10 mouse cellular contexts compared by ENCODE assay signal in genomic region chr8:46777760-46778460, GRCm38 (mm10). TPM values are rescaled to one million over a fixed set of nuclear protein-coding genes. Genes with fewer than 3 reads are reported as not detected.
DNase-seq lines count a peak whose midpoint lies in the region; ATAC-seq and TF ChIP-seq lines count a peak whose summit lies in the region.
"Had no signal": no experiment of that assay in that cellular context is flagged by ENCODE, and none has a peak within 500 bp of the region (broad histone marks: within the 10 kb centered on the region; RNA-seq: fewer than 3 reads in every experiment).

No protein-coding gene starts in this region.

- TF ChIP-seq RAD21 in MEL (IDR thresholded peaks at IDR 0.05; ENCODE audit: low read depth, low read length), result no peak

- H3K9ac ChIP-seq in MEL (ENCODE audit: control insufficient read depth, low read depth, low read length, poor library complexity, severe bottlenecking), result no peak overlapping the region
- no peak overlapping the region for H3K9ac ChIP-seq in heart, postnatal 0 days (replicated peaks; ENCODE audit: low read depth, low read length)
- no peak overlapping the region for H3K9ac ChIP-seq in hindbrain, embryonic 16.5 days (ENCODE audit: low read depth, low read length)
- H3K9ac ChIP-seq: heart, embryonic 13.5 days; limb, embryonic 12.5 days had no signal

- no peak for TF ChIP-seq CTCF in MEL (IDR thresholded peaks at IDR 0.05 in 2 of 3, conservative IDR thresholded peaks at IDR 0.05 in 1 of 3; ENCODE audit: control insufficient read depth in 1 of 3, insufficient read depth in 1 of 3, low read depth in 2 of 3, low read length in 3 of 3, poor library complexity in 1 of 3, severe bottlenecking in 1 of 3)
- TF ChIP-seq CTCF in heart, postnatal 0 days (IDR thresholded peaks at IDR 0.05; ENCODE audit: low read depth), result no peak
- TF ChIP-seq CTCF in lung, adult 2 months (IDR thresholded peaks at IDR 0.05; ENCODE audit: insufficient read depth, low read length), result no peak

- no peak for TF ChIP-seq POLR2A in MEL (IDR thresholded peaks at IDR 0.05; ENCODE audit: control insufficient read depth in 1 of 2, insufficient read depth in 1 of 2, low read depth in 1 of 2, low read length in 2 of 2, poor library complexity in 1 of 2)
- TF ChIP-seq POLR2A in lung, adult 2 months (IDR thresholded peaks at IDR 0.05; ENCODE audit: borderline replicate concordance, extremely low read depth, low read depth, low read length), result 0 out of 2 replicates have a peak, but pooled peaks have one; percentile 26

- H3K27ac ChIP-seq in MEL (ENCODE audit: control insufficient read depth, low read depth, low read length), result no peak overlapping the region
- H3K27ac ChIP-seq in heart, postnatal 0 days (ENCODE audit: low read depth), result no peak overlapping the region
- no peak overlapping the region for H3K27ac ChIP-seq in embryonic facial prominence, embryonic 10.5 days (replicated peaks)
- no peak overlapping the region for H3K27ac ChIP-seq in hindbrain, embryonic 16.5 days (ENCODE audit: low read depth, low read length)
- H3K27ac ChIP-seq: heart, embryonic 13.5 days; limb, embryonic 12.5 days had no signal

- H3K4me2 ChIP-seq in heart, postnatal 0 days (ENCODE audit: low read depth, low read length), result no peak overlapping the region
- no peak overlapping the region for H3K4me2 ChIP-seq in hindbrain, embryonic 16.5 days (ENCODE audit: low read length)
- H3K4me2 ChIP-seq: heart, embryonic 13.5 days; limb, embryonic 12.5 days had no signal

- no peak for TF ChIP-seq EP300 in MEL (IDR thresholded peaks at IDR 0.05; ENCODE audit: low read depth in 1 of 2, low read length in 2 of 2)
- TF ChIP-seq EP300 in heart, postnatal 0 days (IDR thresholded peaks at IDR 0.05; ENCODE audit: low read depth), result no peak

- peaks cover 9 to 12% of the 10 kb centered on the region in 2 experiments for H3K4me1 ChIP-seq in MEL (ENCODE audit: control insufficient read depth in 1 of 2, insufficient read depth in 2 of 2, low read length in 2 of 2)
- no peaks in the 10 kb centered on the region for H3K4me1 ChIP-seq in heart, postnatal 0 days (ENCODE audit: control insufficient read depth, insufficient read depth)
- peaks cover 15% of the 10 kb centered on the region for H3K4me1 ChIP-seq in lung, adult 2 months (ENCODE audit: control insufficient read depth, insufficient read depth, low read length)
- H3K4me1 ChIP-seq in embryonic facial prominence, embryonic 10.5 days, result 0 out of 2 replicates have a peak, but pooled peaks cover 1% of the 10 kb centered on the region
- no peaks in the 10 kb centered on the region for H3K4me1 ChIP-seq in hindbrain, embryonic 16.5 days (ENCODE audit: control insufficient read depth, insufficient read depth, low read depth, low read length)
- H3K4me1 ChIP-seq: limb, embryonic 12.5 days had no signal

- WGBS in heart, postnatal 0 days, result 84% methylated on average over 10 of the region's 10 CpGs
- 42% methylated on average over 10 of the region's 10 CpGs for WGBS in lung, adult 2 months
- 91% methylated on average over 10 of the region's 10 CpGs for WGBS in embryonic facial prominence, embryonic 10.5 days
- 89% methylated on average over 10 of the region's 10 CpGs for WGBS in hindbrain, embryonic 16.5 days

- no peaks in the 10 kb centered on the region for H3K27me3 ChIP-seq in MEL (ENCODE audit: control insufficient read depth in 1 of 2, insufficient read depth in 2 of 2, low read length in 2 of 2)
- H3K27me3 ChIP-seq in heart, postnatal 0 days (ENCODE audit: control insufficient read depth, insufficient read depth, low read length), result no peaks in the 10 kb centered on the region
- H3K27me3 ChIP-seq in embryonic facial prominence, embryonic 10.5 days (replicated peaks; ENCODE audit: low read depth, poor library complexity, severe bottlenecking), result no peaks in the 10 kb centered on the region
- no peaks in the 10 kb centered on the region for H3K27me3 ChIP-seq in hindbrain, embryonic 16.5 days (replicated peaks; ENCODE audit: control insufficient read depth, insufficient read depth, low read length)
- H3K27me3 ChIP-seq: heart, embryonic 13.5 days; limb, embryonic 12.5 days had no signal

- H3K79me2 ChIP-seq in MEL (ENCODE audit: control insufficient read depth, insufficient read depth, low read length, poor library complexity), result peaks cover 6% of the 10 kb centered on the region

- ATAC-seq in heart, postnatal 0 days (ENCODE audit: insufficient read depth, low read depth), result no peak
- ATAC-seq in hindbrain, embryonic 16.5 days, result no peak

- no peaks in the 10 kb centered on the region for H3K9me3 ChIP-seq in MEL (replicated peaks; ENCODE audit: insufficient read depth, low read length)
- no peaks in the 10 kb centered on the region for H3K9me3 ChIP-seq in heart, postnatal 0 days (replicated peaks; ENCODE audit: control insufficient read depth, low read length)
- no peaks in the 10 kb centered on the region for H3K9me3 ChIP-seq in embryonic facial prominence, embryonic 10.5 days
- no peaks in the 10 kb centered on the region for H3K9me3 ChIP-seq in hindbrain, embryonic 16.5 days (ENCODE audit: control insufficient read depth, low read length)
- H3K9me3 ChIP-seq: heart, embryonic 13.5 days; limb, embryonic 12.5 days had no signal

- H3K36me3 ChIP-seq in MEL (ENCODE audit: control insufficient read depth in 1 of 2, insufficient read depth in 2 of 2, low read length in 2 of 2), result peaks cover 6 to 12% of the 10 kb centered on the region in 2 experiments
- no peaks in the 10 kb centered on the region; the same call in 1 of the 2 replicates for H3K36me3 ChIP-seq in heart, postnatal 0 days (replicated peaks; ENCODE audit: control insufficient read depth, insufficient read depth, low read length)
- H3K36me3 ChIP-seq in embryonic facial prominence, embryonic 10.5 days (replicated peaks), result peaks cover 7% of the 10 kb centered on the region
- no peaks in the 10 kb centered on the region for H3K36me3 ChIP-seq in hindbrain, embryonic 16.5 days (ENCODE audit: control insufficient read depth, insufficient read depth, low read length)

- H3K4me3 ChIP-seq in MEL (ENCODE audit: control insufficient read depth in 1 of 2, insufficient read depth in 1 of 2, low read depth in 2 of 2, low read length in 2 of 2), result no peak overlapping the region
- no peak overlapping the region for H3K4me3 ChIP-seq in heart, postnatal 0 days (ENCODE audit: low read depth, low read length)
- peak overlapping the region; percentile 21 for H3K4me3 ChIP-seq in lung, adult 2 months (replicated peaks; ENCODE audit: extremely low read depth, low read depth, low read length)
- H3K4me3 ChIP-seq in embryonic facial prominence, embryonic 10.5 days, result no peak overlapping the region
- no peak overlapping the region for H3K4me3 ChIP-seq in hindbrain, embryonic 16.5 days (ENCODE audit: low read length)
- H3K4me3 ChIP-seq: heart, embryonic 13.5 days; limb, embryonic 12.5 days had no signal

- peak; percentile 56 to 73 for DNase-seq in adrenal gland, adult (ENCODE audit: inconsistent age in 2 of 2, low spot score in 1 of 2)
- no peak for DNase-seq in adrenal gland, postnatal 4 days (ENCODE audit: low spot score in 2 of 2)
- no peak for DNase-seq in MEL (ENCODE audit: low read depth, low spot score)
- peak; percentile 23 for DNase-seq in heart, postnatal 0 days (ENCODE audit: low spot score)
- peak; percentile 69 for DNase-seq in lung, adult 2 months
- DNase-seq in embryonic facial prominence, embryonic 10.5 days (ENCODE audit: low spot score), result no peak
- no peak for DNase-seq in ovary, postnatal 14 days (ENCODE audit: low spot score)

TF ChIP-seq in MEL, 35 proteins besides CTCF, POLR2A, EP300 and RAD21:
- TF ChIP-seq TBP (IDR thresholded peaks at IDR 0.05; ENCODE audit: low read depth, low read length), result no peak
- TF ChIP-seq ZNF384 (IDR thresholded peaks at IDR 0.05; ENCODE audit: low read depth, low read length), result peak; percentile 36; the same call in 1 of the 2 replicates
- no peak for TF ChIP-seq MXI1 (IDR thresholded peaks at IDR 0.05; ENCODE audit: low read depth, low read length)
- no peak for TF ChIP-seq ZC3H11A (IDR thresholded peaks at IDR 0.05; ENCODE audit: low read depth, low read length)
- TF ChIP-seq KAT2A (conservative IDR thresholded peaks at IDR 0.05; ENCODE audit: low read depth, low read length), result no peak
- TF ChIP-seq ZKSCAN1 (IDR thresholded peaks at IDR 0.05; ENCODE audit: low read depth, low read length), result no peak
TF ChIP-seq in MEL: peak in this region for 1.

RNA-seq across cellular contexts. Expression of gene Irf2, which starts 38.4 kb away (rescaled TPM):
- 10 to 100 TPM; 56.2 to 62.9 TPM for total RNA-seq in adrenal gland, postnatal 4 days (2021)
- 4.9 and 5.1 TPM in 2 replicates for total RNA-seq in MEL (2012; rRNA removed)
- polyA plus RNA-seq in MEL (2012; ENCODE audit: insufficient read depth in 1 of 2, insufficient read length in 2 of 2, low read depth in 1 of 2, low replicate concordance in 2 of 2, missing spikeins in 1 of 2), result 10 to 100 TPM in 1 of 2 experiments, not detected in 1; 19.4 TPM
- 3.5 and 4.6 TPM in 2 replicates for total RNA-seq in heart, postnatal 0 days (2014; rRNA removed; ENCODE audit: low replicate concordance)
- polyA plus RNA-seq in heart, postnatal 0 days (2015; fragmentation: Nextera tagmentation; extraction: Ambion mirVana), result 22.2 and 22.5 TPM in 2 replicates
- polyA plus RNA-seq in lung, adult 2 months (2012; rRNA removed), result 20.5 and 24.6 TPM in 2 replicates
- polyA plus RNA-seq in embryonic facial prominence, embryonic 10.5 days (2016; fragmentation: Nextera tagmentation; extraction: Ambion mirVana), result 9.7 TPM in 2 replicates
- polyA plus RNA-seq in hindbrain, embryonic 16.5 days (2015; fragmentation: Nextera tagmentation; extraction: Ambion mirVana), result 11.1 TPM in 2 replicates

Comparison
In these comparisons a context has a peak if more than half of its experiments do, and no peak if none do; other contexts are left out.
1. DNase-seq: peak in adrenal gland, adult (2 of 2), heart, postnatal 0 days (single experiment) and lung, adult 2 months (single experiment); none in adrenal gland, postnatal 4 days (0 of 2), MEL (single experiment), embryonic facial prominence, embryonic 10.5 days (single experiment) and ovary, postnatal 14 days (single experiment).